Mouse (Mus musculus): ENCODE measurements around the gene Robo2.

DNA sequence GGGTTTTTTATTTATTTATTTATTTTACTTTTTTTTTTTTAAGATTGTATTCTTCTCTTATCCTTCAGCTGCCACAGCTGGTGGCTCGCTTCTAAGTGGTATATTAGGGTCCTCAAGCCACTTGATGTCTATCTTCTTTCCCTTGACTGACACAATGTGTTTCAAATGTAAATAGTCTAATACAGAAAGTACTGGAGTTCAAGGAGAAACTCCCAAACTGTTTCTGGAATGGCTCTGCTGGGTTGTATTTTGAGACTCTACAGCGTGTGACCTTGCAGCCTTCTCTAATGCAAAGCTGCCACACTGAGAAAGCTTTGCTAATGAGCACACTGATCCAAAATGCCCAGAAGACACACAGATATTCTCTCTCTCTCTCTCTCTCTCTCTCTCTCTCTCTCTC lies 552.9 kb downstream of the Robo2 start:
- no peak for TF ChIP-seq CTCF (conservative IDR thresholded peaks at IDR 0.05; ENCODE audit: low read length)
- TF ChIP-seq NANOG (IDR thresholded peaks at IDR 0.05; ENCODE audit: borderline replicate concordance, low read length) = no peak

Measured in E14TG2a.4 (cell line).